Mouse (Mus musculus) telencephalon, adult 2 months (tissue): ENCODE measurements around the gene Ccdc141.

ENCODE experiments used
- DNase-seq: peaks from one replicate; pipeline ENCODE4 v3.0.0-alpha.2; 2011; ENCODE audit warnings: low read depth, low spot score

Ccdc141 gene

GRCm38 (mm10) chr2:77170633-77171105, at the start of gene Ccdc141:
Gene Ccdc141 (minus strand): TSS chr2:77170636.
- no peak for DNase-seq

GRCm38 (mm10) chr2:77212885-77213284, 42.4 kb upstream of the Ccdc141 start:
- no peak for DNase-seq

- no peak for DNase-seq
These were observed 36.5 kb upstream of the Ccdc141 start for GRCm38 (mm10) chr2:77206951-77207350.

GRCm38 (mm10) chr2:77203916-77204315, 33.5 kb upstream of the Ccdc141 start:
- peak; percentile 23 for DNase-seq

- DNase-seq, result peak; percentile 64
These were observed 31.5 kb upstream of the Ccdc141 start for GRCm38 (mm10) chr2:77201900-77202299.

- DNase-seq, result no peak
These were observed 30.6 kb upstream of the Ccdc141 start for GRCm38 (mm10) chr2:77200958-77201614.

GRCm38 (mm10) chr2:77200379-77200778, 29.9 kb upstream of the Ccdc141 start:
- DNase-seq, result no peak

GRCm38 (mm10) chr2:77198246-77198645, 27.8 kb upstream of the Ccdc141 start:
- DNase-seq, result no peak

GRCm38 (mm10) chr2:77196819-77197218, 26.4 kb upstream of the Ccdc141 start:
- no peak for DNase-seq

GRCm38 (mm10) chr2:77195056-77195455, 24.6 kb upstream of the Ccdc141 start:
- DNase-seq, result no peak

- DNase-seq, result no peak
These were observed 21.4 kb upstream of the Ccdc141 start for GRCm38 (mm10) chr2:77191811-77192210.

GRCm38 (mm10) chr2:77190891-77191290, 20.5 kb upstream of the Ccdc141 start:
- no peak for DNase-seq

- no peak for DNase-seq
These were observed 19.9 kb upstream of the Ccdc141 start for GRCm38 (mm10) chr2:77190301-77190700.

- no peak for DNase-seq
These were observed 19.2 kb upstream of the Ccdc141 start for GRCm38 (mm10) chr2:77189671-77190070.

GRCm38 (mm10) chr2:77187501-77187900, 17.1 kb upstream of the Ccdc141 start:
- DNase-seq, result no peak

- no peak for DNase-seq
These were observed 16.5 kb upstream of the Ccdc141 start for GRCm38 (mm10) chr2:77186912-77187311.

- DNase-seq, result no peak
These were observed 13.7 kb upstream of the Ccdc141 start for GRCm38 (mm10) chr2:77184049-77184571.

GRCm38 (mm10) chr2:77183646-77184045, 13.2 kb upstream of the Ccdc141 start:
- no peak for DNase-seq

- no peak for DNase-seq
These were observed 12.6 kb upstream of the Ccdc141 start for GRCm38 (mm10) chr2:77182996-77183380.

GRCm38 (mm10) chr2:77182271-77182995, 12.0 kb upstream of the Ccdc141 start:
- DNase-seq, result no peak

GRCm38 (mm10) chr2:77177472-77177871, 7.0 kb upstream of the Ccdc141 start:
- no peak for DNase-seq

GRCm38 (mm10) chr2:77176413-77176812, 6.0 kb upstream of the Ccdc141 start:
- DNase-seq, result no peak

GRCm38 (mm10) chr2:77175411-77175810, 5.0 kb upstream of the Ccdc141 start:
- DNase-seq, result no peak
